Mouse (Mus musculus) liver, adult 2 months (tissue): Measurements from ENCODE around the gene Sept11.

ENCODE experiments used
- CTCF ChIP-seq: fragments of 200-500 bp; IDR thresholded peaks from 2 replicates; pipeline ENCODE4 v1.5.1; 2011; ENCODE audit warnings: low read depth, low read length, control low read depth
- POLR2A ChIP-seq: fragments of 200-500 bp; IDR thresholded peaks from 2 replicates; pipeline ENCODE4 v1.6.1; 2011; ENCODE audit warnings: low read length, control low read depth; ENCODE audit not compliant: insufficient read depth; ENCODE audit errors: extremely low read depth

GRCm38 (mm10) chr5:93115059-93115458 lies 21.8 kb downstream of the Sept11 start:
- TF ChIP-seq CTCF (no peak), POLR2A (no peak)
